Mouse (Mus musculus): ENCODE data around the gene Tns1.

The Tns1 gene

DNA sequence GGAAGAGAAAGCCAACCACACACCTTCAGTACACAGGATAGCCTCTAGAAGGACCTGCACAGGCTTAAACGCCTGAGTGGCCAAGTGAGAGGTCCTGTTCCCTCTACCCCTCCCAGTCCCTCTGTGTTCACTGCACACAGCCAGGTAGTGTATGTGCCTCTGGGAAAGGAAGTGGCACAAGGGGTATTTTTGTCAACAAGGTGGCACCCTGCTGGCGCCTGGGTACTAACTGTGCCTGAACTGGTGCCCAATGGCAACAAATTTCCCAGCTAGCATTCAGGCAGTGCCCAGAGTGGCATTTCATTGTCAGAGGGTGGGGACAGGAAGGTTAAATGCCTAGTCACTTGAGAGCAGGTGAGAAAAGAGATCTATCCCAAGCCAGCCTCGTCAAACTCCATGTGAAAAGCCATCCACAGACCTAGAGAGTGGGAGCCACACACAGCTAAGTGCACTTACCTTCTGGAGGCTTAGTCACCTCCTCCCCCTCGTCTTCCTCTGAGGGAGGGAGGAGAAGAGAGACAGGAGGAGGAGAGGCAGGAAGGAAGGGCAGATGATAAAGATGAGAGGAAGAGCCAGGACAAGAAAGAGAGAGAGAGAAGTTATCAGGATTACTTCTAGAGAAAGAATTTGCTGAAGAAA lies 188.7 kb downstream of the Tns1 start:
- DNase-seq (ENCODE audit: low spot score in 2 of 2): no peak

DNA sequence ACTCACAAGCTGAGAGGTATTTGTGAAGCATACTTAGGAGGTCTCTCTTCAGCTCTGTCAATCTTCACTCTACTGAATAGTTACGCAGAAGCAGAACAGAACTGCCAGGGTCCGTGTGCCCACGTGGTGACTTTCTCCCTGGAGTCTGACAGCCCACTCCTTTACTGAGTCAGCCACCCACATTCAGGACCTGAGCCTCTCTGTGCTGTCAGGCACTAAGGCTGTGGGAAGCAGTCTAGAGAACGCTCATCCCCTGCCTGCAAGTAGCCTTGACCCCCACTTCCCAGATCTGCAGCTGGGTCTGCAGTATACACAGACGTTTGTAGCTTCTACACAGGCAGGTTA lies 191.1 kb downstream of the Tns1 start:
- peak; percentile 43 to 46 for DNase-seq (ENCODE audit: low spot score in 2 of 2)

DNA sequence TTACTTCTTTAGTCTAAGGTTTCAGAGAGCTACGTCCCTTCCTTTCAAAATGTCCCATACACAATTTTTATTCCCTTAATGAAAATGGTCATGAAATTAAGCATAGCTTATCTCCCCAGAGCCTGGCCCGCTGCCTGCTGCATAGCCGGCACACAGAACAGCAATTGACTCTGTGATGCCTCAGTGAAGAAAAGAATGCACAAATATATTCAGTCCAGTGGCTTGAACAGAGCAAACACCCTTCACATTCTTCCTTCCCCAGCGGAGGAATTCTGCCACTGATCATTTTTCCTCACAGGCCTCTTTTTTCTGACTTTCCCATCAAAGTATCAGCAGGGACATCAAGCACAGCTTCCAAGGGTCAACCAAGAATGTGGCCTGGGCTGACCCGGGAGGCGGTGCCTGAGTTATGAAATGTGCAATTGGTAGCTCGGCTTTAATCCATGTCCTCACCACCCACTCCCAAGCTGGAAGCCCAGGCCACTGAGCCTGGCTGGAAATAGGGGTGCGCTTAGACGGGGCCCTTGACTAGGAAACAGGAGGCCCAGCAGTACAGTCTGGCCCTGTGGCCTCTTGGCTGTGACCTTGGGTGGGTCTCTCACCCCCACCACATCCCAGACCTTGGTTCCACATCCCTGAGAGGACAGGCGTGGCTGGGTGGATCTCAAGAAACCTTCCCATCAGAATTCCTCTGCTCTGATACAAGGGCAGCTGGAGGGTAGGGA lies 191.7 kb downstream of the Tns1 start:
- DNase-seq (ENCODE audit: low spot score in 2 of 2): no peak

DNA sequence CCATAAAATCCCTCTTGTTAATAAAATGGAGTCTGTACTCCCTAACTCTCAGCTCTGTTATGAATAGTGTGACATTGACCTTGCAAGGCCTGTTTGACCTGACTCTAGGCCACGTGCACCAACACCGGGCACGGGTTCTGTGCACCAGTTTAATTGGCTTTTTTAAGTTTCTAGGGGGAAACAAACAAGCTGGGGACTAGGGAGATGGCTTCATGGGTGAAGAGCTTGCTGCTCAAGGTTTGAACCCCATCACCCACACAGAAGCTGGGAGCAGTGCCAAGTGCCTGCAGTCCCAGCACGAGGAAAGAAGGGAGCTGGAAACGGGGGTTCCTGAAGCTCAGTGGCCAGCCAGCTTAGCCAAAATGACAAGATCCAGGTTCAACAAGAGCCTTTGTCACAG lies 192.4 kb downstream of the Tns1 start:
- no peak for DNase-seq (ENCODE audit: low spot score in 2 of 2)

DNA sequence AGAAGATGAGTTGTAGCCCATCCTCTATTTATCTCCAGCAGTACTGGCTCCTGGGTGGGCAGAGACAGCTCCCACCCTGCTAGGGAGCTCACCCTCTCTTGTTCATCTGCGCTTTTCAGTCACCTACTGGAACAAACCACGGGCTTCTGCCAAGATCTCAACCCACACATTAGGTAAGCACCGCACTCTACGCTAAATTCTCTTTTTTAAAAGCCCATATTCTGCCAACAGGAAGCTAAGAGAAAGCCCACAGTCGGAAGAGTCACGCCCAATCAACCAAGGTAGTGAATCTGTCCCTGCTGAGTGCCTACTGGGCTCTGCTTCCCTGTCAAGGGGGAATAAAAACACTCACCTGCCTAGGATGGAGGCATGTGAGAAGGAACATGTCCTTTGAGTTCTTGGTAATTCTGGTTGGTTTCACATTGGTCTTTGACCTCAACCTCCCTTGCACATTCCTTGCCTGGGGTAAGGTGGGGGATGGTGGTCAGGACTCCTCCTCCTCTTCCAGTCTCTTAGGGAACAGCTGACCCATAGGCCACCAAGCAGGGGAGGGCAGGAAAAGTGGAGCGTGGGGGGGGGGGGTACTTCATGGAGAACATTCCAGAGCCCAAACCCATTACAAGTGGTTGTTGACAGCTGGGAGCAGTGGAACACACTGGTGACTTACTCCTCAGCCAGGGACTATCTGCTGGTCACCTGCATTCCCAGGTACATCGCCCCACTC lies 193.7 kb downstream of the Tns1 start:
- no peak for DNase-seq (ENCODE audit: low spot score in 2 of 2)

DNA sequence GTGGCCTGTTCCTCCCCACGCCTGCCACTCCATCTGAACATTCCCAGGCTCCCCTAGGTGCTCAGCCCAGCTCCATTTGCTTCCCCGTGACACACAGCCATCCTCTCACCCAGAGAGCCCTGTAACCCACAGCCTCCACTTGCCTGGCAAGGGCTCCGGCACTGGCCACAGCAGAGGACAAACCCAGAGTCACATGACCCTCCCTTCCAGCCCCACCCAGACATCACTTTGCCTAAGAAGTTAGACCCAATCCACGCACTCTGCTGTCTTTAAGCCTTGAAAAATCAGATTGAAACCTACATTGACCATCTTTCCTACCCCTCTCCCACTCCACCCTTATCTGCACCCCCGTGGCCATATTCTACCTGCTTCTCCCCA lies 194.3 kb downstream of the Tns1 start:
- DNase-seq (ENCODE audit: low spot score in 2 of 2): no peak

DNA sequence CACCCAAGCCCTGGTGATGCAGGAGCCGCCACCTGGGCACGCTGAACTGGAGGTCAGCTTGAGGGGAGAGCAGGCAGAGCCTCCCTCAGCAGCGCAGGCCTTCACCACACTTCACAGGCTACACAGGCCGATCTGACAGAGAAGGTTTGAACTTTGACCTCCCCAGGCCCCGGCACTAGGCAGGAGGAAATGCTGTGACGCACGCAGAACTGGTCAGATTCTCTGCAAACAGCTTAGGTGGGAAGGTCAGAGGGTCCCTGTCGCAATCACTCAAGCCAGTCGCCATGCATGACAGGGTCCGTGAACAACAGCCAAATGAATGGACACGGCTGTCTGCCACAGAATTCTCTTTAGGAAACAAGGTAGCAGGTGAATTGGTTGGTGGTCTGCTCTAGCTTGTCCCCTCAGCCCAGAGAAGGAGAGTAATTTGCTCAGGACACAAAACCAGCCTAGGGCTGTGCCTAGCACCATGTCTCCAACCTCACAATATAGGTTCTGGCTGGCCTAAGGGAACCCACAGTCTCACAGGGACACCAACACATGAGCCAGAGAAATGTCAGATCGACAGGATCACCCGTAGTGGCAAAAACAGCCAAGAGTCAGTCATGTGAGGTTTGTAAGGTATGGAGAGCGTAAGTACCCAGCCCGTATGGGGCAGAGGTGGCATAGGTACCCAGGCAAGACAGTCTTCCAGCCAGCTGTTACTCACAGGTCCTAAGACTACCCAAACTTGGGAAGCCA lies 194.9 kb downstream of the Tns1 start:
- no peak for DNase-seq (ENCODE audit: low spot score in 2 of 2)

DNA sequence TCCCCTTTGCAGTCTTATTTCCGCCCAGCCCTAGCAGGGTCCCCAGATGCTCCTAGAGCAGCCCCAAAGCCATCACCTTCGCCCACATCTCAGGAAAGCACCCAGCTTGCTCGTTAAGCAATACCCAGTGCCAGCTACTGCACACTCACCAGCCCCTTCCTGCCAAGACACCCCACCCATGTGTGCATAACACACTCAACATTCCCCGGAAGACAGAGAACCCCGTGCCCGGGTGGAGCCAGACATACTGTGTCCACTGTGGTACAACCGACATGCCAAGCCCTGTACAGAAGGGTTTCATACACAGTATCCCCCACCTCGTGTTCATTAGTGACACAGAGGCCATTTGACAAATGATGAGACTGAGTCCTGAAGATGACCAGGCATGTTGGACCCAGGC lies 195.9 kb downstream of the Tns1 start:
- no peak for DNase-seq (ENCODE audit: low spot score in 2 of 2)

DNA sequence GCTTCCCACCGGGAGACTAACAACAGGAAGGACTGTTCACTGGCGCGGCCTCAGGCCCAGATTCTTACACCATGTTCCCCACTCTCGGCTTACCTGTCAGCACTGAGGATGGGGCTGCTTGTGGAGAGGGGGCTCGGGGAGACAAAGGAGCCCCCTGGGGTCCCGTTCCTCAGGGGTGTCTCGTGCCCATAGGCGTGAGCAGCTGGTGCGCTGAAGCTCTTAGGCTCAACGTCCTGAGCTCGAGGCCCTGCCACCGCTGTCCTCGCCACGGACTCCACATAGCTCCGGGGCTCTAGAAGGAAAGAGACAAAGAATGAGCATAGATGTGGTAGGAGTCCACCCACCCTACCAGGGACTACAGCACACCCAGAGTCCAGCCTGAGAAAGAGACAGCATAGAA lies 196.4 kb downstream of the Tns1 start:
- no peak for DNase-seq (ENCODE audit: low spot score in 2 of 2)

DNA sequence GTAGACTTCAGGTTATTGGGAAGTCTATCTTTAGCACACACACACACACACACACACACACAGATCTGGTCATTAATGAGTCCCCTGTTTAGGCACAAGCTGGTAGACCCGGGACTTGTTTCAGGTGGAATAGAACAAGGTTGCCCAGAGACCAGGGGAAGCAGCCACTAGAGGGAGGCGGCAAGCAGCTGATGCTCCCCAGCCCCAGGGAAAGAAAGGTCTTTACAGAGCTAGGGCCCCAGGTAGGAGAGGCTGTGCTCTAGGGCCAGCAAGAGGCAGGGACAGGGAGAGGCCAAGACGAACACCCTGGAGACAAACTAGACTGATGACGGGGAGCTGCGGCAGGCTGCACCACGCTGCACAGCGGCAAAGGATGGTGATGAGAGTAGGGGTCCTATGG lies 198.0 kb downstream of the Tns1 start:
- DNase-seq (ENCODE audit: low spot score in 2 of 2): no peak

DNA sequence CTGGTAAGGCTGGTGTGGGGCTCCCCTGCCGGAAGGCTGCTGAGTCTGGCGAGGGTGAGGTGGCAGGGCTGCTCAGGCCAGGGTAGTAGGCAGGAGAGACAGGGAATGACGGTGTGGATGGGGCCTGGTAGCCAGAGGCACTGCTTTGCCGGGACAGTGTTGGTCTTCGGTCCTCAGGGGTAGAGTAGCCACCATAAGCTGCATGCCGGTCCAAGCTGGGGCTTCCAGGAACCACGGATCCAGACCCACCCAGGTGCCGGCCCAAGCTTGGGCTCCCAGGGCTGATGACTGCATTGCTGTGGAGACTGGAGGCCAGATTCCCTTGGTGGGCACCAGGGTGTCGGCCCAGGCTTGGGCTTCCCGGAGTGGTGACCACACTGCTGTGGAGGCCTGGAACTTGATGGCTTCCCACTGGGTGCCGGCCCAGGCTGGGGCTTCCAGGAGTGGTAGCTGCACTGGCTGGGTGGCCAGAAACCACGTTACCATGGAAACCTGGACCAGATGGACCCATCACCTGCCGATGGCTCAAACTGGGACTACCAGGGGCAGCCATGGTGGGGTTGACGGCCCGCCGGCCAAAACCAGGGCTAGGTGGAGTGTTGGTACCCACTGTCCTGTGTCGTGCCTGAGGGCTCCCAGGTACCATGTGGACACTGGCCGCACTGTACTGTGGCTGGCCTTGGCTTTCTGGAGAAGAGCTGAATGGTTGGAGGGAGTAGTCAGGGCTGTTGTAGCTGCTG lies 199.2 kb downstream of the Tns1 start:
- DNase-seq (ENCODE audit: low spot score in 2 of 2): no peak

DNA sequence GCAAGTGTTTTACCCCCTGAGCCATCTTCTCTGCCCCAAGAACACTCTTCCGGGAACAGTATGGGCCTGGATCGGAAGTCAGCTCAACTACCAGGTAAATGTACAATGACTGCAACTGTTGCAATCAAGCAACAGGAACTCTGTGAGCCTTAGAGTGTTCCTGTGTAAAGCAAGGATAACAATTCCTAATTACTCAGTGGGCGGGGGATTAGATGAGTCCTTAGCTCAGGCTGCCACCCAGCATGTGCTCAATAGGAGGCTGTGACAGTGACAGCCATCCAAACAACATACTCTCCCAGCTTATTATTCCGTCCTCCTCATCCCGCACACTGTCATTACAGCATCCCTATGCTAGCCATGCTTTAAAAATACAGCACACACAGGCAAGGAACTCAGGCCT lies 200.0 kb downstream of the Tns1 start:
- DNase-seq (ENCODE audit: low spot score in 2 of 2): no peak

DNA sequence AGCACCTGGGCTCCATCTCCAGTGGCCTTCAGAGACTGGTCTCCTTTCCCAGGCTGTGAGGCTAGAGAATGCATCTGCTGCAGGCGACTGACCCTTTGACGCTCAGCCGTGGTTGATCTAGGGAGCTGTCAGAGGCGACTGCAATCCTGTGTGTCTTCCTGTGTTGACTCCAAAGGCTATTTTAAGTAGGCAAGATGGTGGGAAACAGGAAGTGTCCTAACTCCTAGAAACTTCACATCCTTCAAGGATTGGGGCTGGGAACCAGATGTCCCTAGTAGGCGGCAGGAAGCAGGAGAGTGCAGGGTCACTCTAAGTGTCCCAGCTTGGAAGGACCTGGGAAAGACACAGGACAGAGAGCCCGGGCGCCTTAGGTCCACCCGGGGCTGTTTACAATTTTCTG lies 201.1 kb downstream of the Tns1 start:
- no peak for DNase-seq (ENCODE audit: low spot score in 2 of 2)

DNA sequence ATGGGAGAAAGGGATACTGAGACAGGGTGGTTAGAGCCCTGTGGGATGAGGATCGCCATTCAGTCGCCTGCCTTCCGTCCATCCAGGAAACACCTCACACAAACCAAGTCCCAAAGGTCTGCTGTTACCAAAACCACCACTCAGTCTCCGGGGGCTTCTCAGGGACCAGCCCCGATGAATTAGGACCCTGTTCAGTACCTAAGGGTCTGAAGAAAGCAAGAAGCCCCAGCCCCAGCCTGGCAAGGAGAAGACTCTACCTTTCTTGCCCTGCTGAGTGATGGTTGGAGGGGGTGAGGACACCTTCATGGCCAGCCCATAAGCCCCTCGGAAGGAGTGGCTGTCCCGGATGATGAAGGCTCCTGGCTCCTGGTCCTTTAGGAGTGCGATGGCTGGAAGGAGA lies 203.5 kb downstream of the Tns1 start:
- DNase-seq (ENCODE audit: low spot score in 2 of 2): no peak

DNA sequence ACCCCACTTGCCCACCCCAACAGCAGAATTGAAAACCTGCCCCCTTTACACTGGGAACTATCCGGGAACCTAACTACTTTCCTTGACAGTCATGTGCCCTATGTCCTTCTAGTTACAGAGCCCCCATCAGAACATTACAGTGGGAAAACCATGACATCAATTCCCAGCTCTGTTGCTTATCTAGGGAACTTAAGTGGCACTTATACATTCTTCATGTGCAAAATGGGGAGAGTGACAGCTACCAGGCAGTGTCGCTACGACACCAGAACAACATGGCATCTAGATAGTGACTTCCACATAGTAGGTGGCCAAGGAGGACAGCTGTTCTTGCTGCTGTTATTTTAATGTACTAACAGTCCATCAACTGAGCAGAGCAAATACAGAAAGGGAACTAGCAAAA lies 204.3 kb downstream of the Tns1 start:
- DNase-seq (ENCODE audit: low spot score in 2 of 2): no peak

DNA sequence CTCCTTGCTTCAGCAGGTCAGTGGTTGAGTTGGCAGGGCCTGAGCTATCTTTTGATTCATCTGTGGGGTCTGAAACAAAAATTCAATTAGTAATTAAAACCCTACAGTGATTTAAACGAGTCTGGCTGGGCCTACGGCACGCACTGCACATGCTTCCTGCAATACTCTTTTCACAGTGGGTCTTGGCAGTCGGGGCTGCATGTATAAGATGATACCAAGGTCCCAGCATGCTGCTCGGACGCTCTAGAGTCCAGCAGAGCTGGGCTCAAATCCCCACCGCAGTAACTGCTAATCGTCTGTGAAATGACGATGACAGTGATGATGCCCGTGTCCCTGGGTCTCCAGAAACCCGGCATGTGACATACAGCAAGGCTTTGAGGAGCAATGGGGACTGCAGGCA lies 206.2 kb downstream of the Tns1 start:
- no peak for DNase-seq (ENCODE audit: low spot score in 2 of 2)

DNA sequence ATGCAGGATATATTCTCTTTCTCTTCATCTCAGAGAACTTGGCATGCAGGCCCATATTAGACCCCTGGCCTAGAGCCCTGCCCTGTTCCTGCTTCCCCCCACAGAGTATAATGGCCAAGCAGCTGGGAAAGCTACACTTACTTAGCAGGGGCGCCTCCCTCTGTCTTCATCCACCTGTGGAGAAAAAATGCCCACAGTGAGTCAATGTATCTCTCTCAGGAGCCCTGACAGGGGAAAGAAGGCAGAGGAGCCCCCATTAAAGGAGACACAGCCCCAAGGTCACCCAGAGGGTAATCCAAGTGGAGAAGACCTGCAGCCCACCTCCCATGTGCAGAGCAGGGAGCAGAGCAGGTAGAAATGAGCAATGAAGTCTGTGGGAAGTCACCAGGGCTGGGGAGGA lies 208.0 kb downstream of the Tns1 start:
- DNase-seq (ENCODE audit: low spot score in 2 of 2): no peak

DNA sequence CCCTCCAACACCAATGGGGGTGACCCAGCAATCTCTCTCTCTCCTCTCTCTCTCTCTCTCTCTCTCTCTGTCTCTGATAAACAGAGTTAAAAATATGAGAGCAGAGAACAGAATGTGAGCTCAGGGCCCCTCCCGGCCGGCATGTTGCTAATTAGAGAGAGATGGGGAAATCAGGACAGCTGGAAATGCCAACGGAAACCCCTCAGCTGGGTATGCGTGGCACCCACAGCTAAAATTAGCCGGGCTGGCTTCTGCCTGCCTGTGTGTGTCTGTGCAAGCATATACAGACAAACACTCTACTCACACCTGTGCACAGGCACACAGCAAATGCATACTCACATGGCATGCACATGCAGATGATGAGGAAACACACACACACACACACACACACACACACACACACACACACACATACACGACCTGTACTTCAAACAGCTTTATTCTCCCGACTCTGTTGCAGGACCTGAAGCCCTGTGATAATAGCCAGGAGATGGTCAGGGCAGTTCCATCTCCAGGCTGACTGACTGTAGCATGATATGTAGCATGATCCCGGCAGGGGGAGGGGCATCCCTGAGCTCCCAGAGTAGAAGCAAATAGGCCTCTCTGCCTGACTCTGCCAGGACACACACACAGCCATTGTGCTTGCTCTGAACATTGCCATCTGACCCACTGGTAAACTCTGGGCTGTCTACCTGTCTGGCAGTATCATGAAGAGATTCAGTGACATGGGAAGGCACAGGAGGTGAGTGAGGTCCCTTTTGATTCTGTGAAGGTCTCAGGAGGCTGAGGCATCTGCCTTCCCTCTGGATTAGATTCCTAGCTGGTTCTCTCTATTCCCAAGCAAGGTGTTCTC lies 208.8 kb downstream of the Tns1 start:
- DNase-seq (ENCODE audit: low spot score in 2 of 2): peak in 1 of 2 experiments; percentile 55

DNA sequence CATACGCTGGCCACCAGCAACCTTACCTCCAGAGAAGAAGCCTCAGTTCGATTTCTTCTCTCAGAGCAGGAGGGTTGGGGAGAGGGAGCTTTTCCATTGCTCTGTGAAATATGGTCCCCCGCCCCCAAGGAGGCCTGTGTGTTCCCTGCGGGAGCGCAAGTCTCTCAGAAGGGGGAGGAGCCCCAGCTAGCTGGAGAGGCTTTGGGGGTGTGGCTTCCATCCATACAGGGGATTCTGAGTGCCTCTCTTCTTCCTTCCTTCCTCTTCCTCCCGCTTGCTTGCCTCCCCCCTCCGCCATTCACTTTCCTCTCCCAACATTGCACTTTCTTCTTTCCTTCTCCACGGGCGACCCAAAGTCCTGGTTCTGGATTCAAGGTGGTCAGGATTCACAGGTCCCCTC lies 210.2 kb downstream of the Tns1 start:
- DNase-seq (ENCODE audit: low spot score in 2 of 2): no peak

DNA sequence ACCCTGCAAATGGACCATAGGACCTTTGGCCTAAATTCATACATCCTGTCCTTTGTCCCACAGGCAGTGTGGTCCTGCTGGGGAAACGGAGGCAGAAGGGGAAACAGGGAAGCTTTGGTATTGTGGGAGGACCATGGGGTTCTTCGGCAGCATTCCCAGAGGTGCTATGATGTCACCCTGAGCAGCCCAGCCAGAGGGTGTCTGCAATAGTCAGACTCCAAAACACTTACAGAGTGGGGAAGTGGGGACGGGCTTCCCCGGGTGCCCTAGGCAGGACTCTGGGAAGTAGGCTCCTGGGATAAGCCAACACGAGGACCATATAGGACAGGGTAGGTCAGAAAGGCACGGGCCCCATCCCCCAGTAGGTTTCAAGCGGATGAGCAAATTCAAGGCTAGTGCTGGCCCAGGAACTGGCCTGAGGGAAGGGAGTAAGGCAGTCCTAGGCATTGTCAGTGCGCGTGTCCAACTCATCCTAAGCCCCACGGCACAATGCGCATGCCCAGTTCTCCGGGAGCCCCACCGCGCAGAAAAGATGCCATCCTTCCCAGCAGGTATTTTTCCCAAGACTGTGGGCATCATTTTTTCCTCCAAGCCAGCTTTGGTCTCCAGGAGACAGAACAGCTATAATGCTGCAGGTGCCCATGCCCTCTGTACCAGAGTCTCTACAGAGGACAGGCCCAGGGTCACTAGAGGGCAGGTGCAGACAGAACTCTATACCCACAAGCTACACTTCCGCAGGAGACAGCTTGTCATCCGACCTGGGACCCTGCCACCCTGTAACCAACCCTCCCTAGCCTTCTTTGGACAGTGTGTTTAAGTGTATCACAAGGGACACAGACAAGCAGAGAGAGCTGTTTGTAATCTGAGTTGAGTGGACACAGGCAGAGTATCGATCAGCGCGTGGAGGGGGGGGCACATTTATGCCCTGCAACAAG lies 210.9 kb downstream of the Tns1 start:
- DNase-seq (ENCODE audit: low spot score in 2 of 2): no peak
